In genomic region chr8:105531774-105532173, GRCm38 (mm10) we compare ENCODE assay signal across 9 mouse cellular contexts. TPM values are rescaled to one million over a fixed set of nuclear protein-coding genes. Genes with fewer than 3 reads are reported as not detected.
A peak's percentile ranks its signal among the peaks of the same experiment; 100 is the strongest.
DNase-seq lines count a peak whose midpoint lies in the region; ATAC-seq and TF ChIP-seq lines count a peak whose summit lies in the region.
"Had no signal": no experiment of that assay in that cellular context is flagged by ENCODE, and none has a peak within 500 bp of the region (broad histone marks: within the 10 kb centered on the region; RNA-seq: fewer than 3 reads in every experiment).

No protein-coding gene starts in this region.

- TF ChIP-seq CTCF in forebrain, postnatal 0 days (IDR thresholded peaks at IDR 0.05; ENCODE audit: low read depth): peak; percentile 44

- no peak for ATAC-seq in forebrain, postnatal 0 days
- no peak for ATAC-seq in forebrain, embryonic 15.5 days (replicated peaks)
- ATAC-seq in megakaryocyte progenitor cell, adult 5-6 weeks (replicated peaks; ENCODE audit: poor library complexity): peak; percentile 81

- DNase-seq in forebrain, postnatal 0 days: no peak
- DNase-seq in 416B (ENCODE audit: low read depth) (peak; percentile 74), MN1 (ENCODE audit: low spot score) (no peak)
- peak; percentile 71 to 77 for DNase-seq in adrenal gland, postnatal 36 days
- peak; percentile 74 to 75 for DNase-seq in heart, postnatal 36 days
- DNase-seq in layer of hippocampus, adult 9-10 months (ENCODE audit: low spot score): no peak

- no peaks in the 10 kb centered on the region for H3K4me1 ChIP-seq in forebrain, postnatal 0 days (ENCODE audit: insufficient read depth)
- H3K4me1 ChIP-seq in forebrain, embryonic 15.5 days: no peaks in the 10 kb centered on the region

- H3K27ac ChIP-seq in forebrain, postnatal 0 days (ENCODE audit: low read depth, low read length): no peak overlapping the region
- H3K27ac ChIP-seq in forebrain, embryonic 15.5 days (replicated peaks): no peak overlapping the region

- H3K9me3 ChIP-seq in forebrain, postnatal 0 days (ENCODE audit: low read length): no peaks in the 10 kb centered on the region
- H3K9me3 ChIP-seq in forebrain, embryonic 15.5 days: no peaks in the 10 kb centered on the region

- H3K27me3 ChIP-seq in forebrain, postnatal 0 days (ENCODE audit: insufficient read depth, low read length): no peaks in the 10 kb centered on the region
- no peaks in the 10 kb centered on the region for H3K27me3 ChIP-seq in forebrain, embryonic 15.5 days

- H3K36me3 ChIP-seq in forebrain, postnatal 0 days (ENCODE audit: insufficient read depth): peaks cover 43% of the 10 kb centered on the region
- H3K36me3 ChIP-seq in forebrain, embryonic 15.5 days: peaks cover 41% of the 10 kb centered on the region

- no peak overlapping the region for H3K4me2 ChIP-seq in forebrain, postnatal 0 days (ENCODE audit: low read depth)
- no peak overlapping the region for H3K4me2 ChIP-seq in forebrain, embryonic 15.5 days (replicated peaks)

- H3K9ac ChIP-seq in forebrain, postnatal 0 days: no peak overlapping the region
- no peak overlapping the region for H3K9ac ChIP-seq in forebrain, embryonic 15.5 days (replicated peaks)

- no peak overlapping the region for H3K4me3 ChIP-seq in forebrain, postnatal 0 days (ENCODE audit: low read depth, low read length)
- no peak overlapping the region for H3K4me3 ChIP-seq in forebrain, embryonic 15.5 days

- intact Hi-C loops in heart, postnatal 36 days (cut with DNase I): loop anchor here (1.0 to 2.0 kb wide), 2 partner anchors 23 to 47 kb away; no protein-coding TSS in a partner anchor

- 53% methylated on average over 2 of the region's 2 CpGs for WGBS in forebrain, postnatal 0 days
- 56% methylated on average over 2 of the region's 2 CpGs for WGBS in forebrain, embryonic 15.5 days

RNA-seq across cellular contexts. Expression of gene Hsd11b2, which starts 13.2 kb away (rescaled TPM):
- 0.38 and 0.52 TPM in 2 replicates for total RNA-seq in forebrain, postnatal 0 days (2014; rRNA removed)
- 1.3 and 2.6 TPM in 2 replicates for polyA plus RNA-seq in forebrain, postnatal 0 days (2015; fragmentation: Nextera tagmentation; extraction: Ambion mirVana)
- polyA plus RNA-seq in forebrain, embryonic 15.5 days (2015; fragmentation: Nextera tagmentation; extraction: Ambion mirVana): 1.4 and 1.7 TPM in 2 replicates
- total RNA-seq in adrenal gland, postnatal 36 days (2021): under 1 TPM; 0.23 to 0.66 TPM
- total RNA-seq in heart, postnatal 36 days (2021): not detected
- total RNA-seq in megakaryocyte progenitor cell, adult 5-6 weeks (2015): 0.10 and 0.12 TPM in 2 replicates
- not detected in 2 replicates for total RNA-seq in megakaryocyte progenitor cell, adult 5-6 weeks (2017)
- total RNA-seq: hematopoietic stem cell, adult 5-6 weeks had no signal

RNA-seq across cellular contexts. Expression of gene Atp6v0d1, which starts 34.1 kb away (rescaled TPM):
- total RNA-seq in forebrain, postnatal 0 days (2014; rRNA removed): 179 TPM in 2 replicates
- polyA plus RNA-seq in forebrain, postnatal 0 days (2015; fragmentation: Nextera tagmentation; extraction: Ambion mirVana): 251 and 275 TPM in 2 replicates
- 184 and 193 TPM in 2 replicates for polyA plus RNA-seq in forebrain, embryonic 15.5 days (2015; fragmentation: Nextera tagmentation; extraction: Ambion mirVana)
- 100 to 1,000 TPM; 115 to 120 TPM for total RNA-seq in adrenal gland, postnatal 36 days (2021)
- 10 to 100 TPM; 51.7 to 53.4 TPM for total RNA-seq in heart, postnatal 36 days (2021)
- total RNA-seq in megakaryocyte progenitor cell, adult 5-6 weeks (2015): 137 and 142 TPM in 2 replicates
- 50.5 and 56.6 TPM in 2 replicates for total RNA-seq in megakaryocyte progenitor cell, adult 5-6 weeks (2017)

RNA-seq across cellular contexts. Expression of gene Zdhhc1, which starts 35.1 kb away (rescaled TPM):
- 22.9 and 30.4 TPM in 2 replicates for total RNA-seq in forebrain, postnatal 0 days (2014; rRNA removed)
- polyA plus RNA-seq in forebrain, postnatal 0 days (2015; fragmentation: Nextera tagmentation; extraction: Ambion mirVana): 16.2 and 22.7 TPM in 2 replicates
- polyA plus RNA-seq in forebrain, embryonic 15.5 days (2015; fragmentation: Nextera tagmentation; extraction: Ambion mirVana): 28.8 and 31.3 TPM in 2 replicates
- total RNA-seq in adrenal gland, postnatal 36 days (2021): 10 to 100 TPM; 16.0 to 17.7 TPM
- 10 to 100 TPM; 14.5 to 14.9 TPM for total RNA-seq in heart, postnatal 36 days (2021)
- 4.8 and 5.7 TPM in 2 replicates for total RNA-seq in megakaryocyte progenitor cell, adult 5-6 weeks (2015)
- 2.7 and 5.0 TPM in 2 replicates for total RNA-seq in megakaryocyte progenitor cell, adult 5-6 weeks (2017)

Comparison
In these comparisons a context has a peak if more than half of its experiments do, and no peak if none do; other contexts are left out.
1. DNase-seq: peak in 416B (single experiment), adrenal gland, postnatal 36 days (2 of 2) and heart, postnatal 36 days (2 of 2); none in forebrain, postnatal 0 days (single experiment), layer of hippocampus, adult 9-10 months (single experiment) and MN1 (single experiment).